ENCODE assay signal across 12 mouse cellular contexts in the genomic region with DNA sequence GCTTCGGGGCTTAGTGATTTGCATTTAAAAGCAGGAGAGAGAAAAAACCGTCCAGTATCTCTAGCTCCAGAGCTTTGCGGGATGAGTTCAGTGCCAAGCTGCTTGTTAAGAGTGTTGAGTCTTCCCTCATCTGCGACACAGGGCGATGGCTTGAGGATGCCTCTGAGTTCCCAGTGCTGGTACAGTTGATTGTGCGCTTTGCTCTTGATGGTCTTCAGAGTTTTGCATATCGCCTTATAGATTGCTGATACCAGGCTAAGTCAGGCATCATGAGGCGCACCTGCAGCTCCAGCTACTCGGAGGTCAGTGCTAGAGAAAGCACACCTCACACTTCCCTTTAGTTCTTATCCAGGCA. TPM values are rescaled to one million over a fixed set of nuclear protein-coding genes. Genes with fewer than 3 reads are reported as not detected.
DNase-seq lines count a peak whose midpoint lies in the region; ATAC-seq and TF ChIP-seq lines count a peak whose summit lies in the region.
"Had no signal": no experiment of that assay in that cellular context is flagged by ENCODE, and none has a peak within 500 bp of the region (broad histone marks: within the 10 kb centered on the region; RNA-seq: fewer than 3 reads in every experiment).

No protein-coding gene starts in this region.

- no peak overlapping the region for H3K27ac ChIP-seq in limb, embryonic 13.5 days
- no peak overlapping the region for H3K27ac ChIP-seq in limb, embryonic 10.5 days
- H3K27ac ChIP-seq in hindbrain, embryonic 10.5 days = no peak overlapping the region

- no peak overlapping the region for H3K9ac ChIP-seq in limb, embryonic 13.5 days

- peak; percentile 26 to 39 for DNase-seq in cerebellum, postnatal 14 days
- no peak for DNase-seq in cerebellum, adult 11-12 months
- DNase-seq in limb, embryonic 10.5 days (ENCODE audit: low spot score) = no peak
- DNase-seq in hindbrain, embryonic 10.5 days (ENCODE audit: low spot score) = no peak
- DNase-seq in thymus, postnatal 4 days = no peak
- no peak for DNase-seq in embryo, embryonic 9.5 days (ENCODE audit: extremely low spot score)
- DNase-seq: adrenal gland, postnatal 14 days; B cell, adult 2 months; heart, postnatal 4 days; right cerebral cortex, postnatal 14 days had no signal

- H3ac ChIP-seq in myocyte (ENCODE audit: control insufficient read depth, insufficient read length) = no peak overlapping the region

- no peaks in the 10 kb centered on the region for H3K36me3 ChIP-seq in limb, embryonic 13.5 days
- no peaks in the 10 kb centered on the region for H3K36me3 ChIP-seq in limb, embryonic 10.5 days
- no peaks in the 10 kb centered on the region for H3K36me3 ChIP-seq in hindbrain, embryonic 10.5 days
- no peaks in the 10 kb centered on the region for H3K36me3 ChIP-seq in myocyte (ENCODE audit: control insufficient read depth, insufficient read depth)

- 75% methylated on average over 9 of the region's 9 CpGs for WGBS in limb, embryonic 13.5 days
- 74% methylated on average over 9 of the region's 9 CpGs for WGBS in limb, embryonic 10.5 days
- WGBS in hindbrain, embryonic 10.5 days = 64% methylated on average over 9 of the region's 9 CpGs

- H3K4me3 ChIP-seq in limb, embryonic 13.5 days = peak overlapping the region; percentile 76; the same call in 1 of the 2 replicates
- H3K4me3 ChIP-seq in limb, embryonic 10.5 days = no peak overlapping the region
- peak overlapping the region; percentile 78; the same call in 1 of the 2 replicates for H3K4me3 ChIP-seq in hindbrain, embryonic 10.5 days
- no peak overlapping the region for H3K4me3 ChIP-seq in myocyte

- peaks cover 27% of the 10 kb centered on the region for H3K4me1 ChIP-seq in limb, embryonic 13.5 days
- peaks cover 24% of the 10 kb centered on the region for H3K4me1 ChIP-seq in limb, embryonic 10.5 days
- peaks cover 36% of the 10 kb centered on the region for H3K4me1 ChIP-seq in hindbrain, embryonic 10.5 days (replicated peaks)

- H3K9me3 ChIP-seq in limb, embryonic 13.5 days = no peaks in the 10 kb centered on the region
- H3K9me3 ChIP-seq in limb, embryonic 10.5 days (replicated peaks) = no peaks in the 10 kb centered on the region
- H3K9me3 ChIP-seq in hindbrain, embryonic 10.5 days = no peaks in the 10 kb centered on the region

- peak overlapping the region; percentile 100 for H3K4me2 ChIP-seq in limb, embryonic 13.5 days (replicated peaks)
- peak overlapping the region; percentile 52 for H3K4me2 ChIP-seq in myocyte (ENCODE audit: low read depth)

- H3K79me2 ChIP-seq in myocyte (ENCODE audit: control insufficient read depth, insufficient read depth) = no peaks in the 10 kb centered on the region

- peaks cover 32% of the 10 kb centered on the region for H3K27me3 ChIP-seq in limb, embryonic 13.5 days
- peaks cover 32% of the 10 kb centered on the region for H3K27me3 ChIP-seq in limb, embryonic 10.5 days (ENCODE audit: low read depth, poor library complexity, severe bottlenecking)
- H3K27me3 ChIP-seq in hindbrain, embryonic 10.5 days (ENCODE audit: insufficient read depth, poor library complexity, severe bottlenecking) = peaks cover 29% of the 10 kb centered on the region
- H3K27me3 ChIP-seq in myocyte (ENCODE audit: control insufficient read depth, insufficient read depth, insufficient read length) = no peaks in the 10 kb centered on the region

- ATAC-seq in limb, embryonic 13.5 days (ENCODE audit: low FRiP score, low read depth) = no peak

- TF ChIP-seq POLR2A in myocyte (IDR thresholded peaks at IDR 0.05; ENCODE audit: insufficient read length, low read depth) = no peak

TF ChIP-seq in myocyte, 11 proteins besides CTCF, POLR2A, EP300 and RAD21:
- no peak for TF ChIP-seq MYOG (IDR thresholded peaks at IDR 0.05; ENCODE audit: control insufficient read depth in 1 of 3, insufficient read depth in 1 of 3, insufficient read length in 2 of 3, low read depth in 2 of 3)
- TF ChIP-seq POLR2AphosphoS2 (IDR thresholded peaks at IDR 0.05; ENCODE audit: insufficient read length, low read depth) = no peak
- TF ChIP-seq TCF12 (IDR thresholded peaks at IDR 0.05; ENCODE audit: insufficient read depth, poor library complexity, severe bottlenecking) = no peak
- TF ChIP-seq CEBPB (IDR thresholded peaks at IDR 0.05; ENCODE audit: insufficient read depth, poor library complexity, severe bottlenecking) = no peak
- no peak for TF ChIP-seq MYOD1 (IDR thresholded peaks at IDR 0.05; ENCODE audit: control insufficient read depth in 1 of 3, insufficient read length in 2 of 3, low read depth in 2 of 3)

RNA-seq across cellular contexts. Expression of a gene that starts 3.3 kb away (rescaled TPM):
- 3.2 and 4.1 TPM in 2 replicates for polyA plus RNA-seq in limb, embryonic 13.5 days (2015; fragmentation: Nextera tagmentation; extraction: Ambion mirVana)
- polyA plus RNA-seq in limb, embryonic 10.5 days (2016; fragmentation: Nextera tagmentation; extraction: Ambion mirVana) = 1.5 and 1.6 TPM in 2 replicates
- polyA plus RNA-seq in hindbrain, embryonic 10.5 days (2016; fragmentation: Nextera tagmentation; extraction: Ambion mirVana) = 2.7 and 4.0 TPM in 2 replicates
- polyA plus RNA-seq in myocyte (2012; fragmentation: generic; extraction: Trizol) = 8.1 TPM

RNA-seq across cellular contexts. Expression of a gene that starts 57.5 kb away (rescaled TPM):
- polyA plus RNA-seq in limb, embryonic 13.5 days (2015; fragmentation: Nextera tagmentation; extraction: Ambion mirVana) = 38.3 and 38.5 TPM in 2 replicates
- polyA plus RNA-seq in limb, embryonic 10.5 days (2016; fragmentation: Nextera tagmentation; extraction: Ambion mirVana) = 29.7 and 31.4 TPM in 2 replicates
- polyA plus RNA-seq in hindbrain, embryonic 10.5 days (2016; fragmentation: Nextera tagmentation; extraction: Ambion mirVana) = 27.3 and 30.3 TPM in 2 replicates
- polyA plus RNA-seq in myocyte (2012; fragmentation: generic; extraction: Trizol) = 4.1 TPM

Comparison
In these comparisons a context has a peak if more than half of its experiments do, and no peak if none do; other contexts are left out.
1. DNase-seq: peak in cerebellum, postnatal 14 days (2 of 2); none in cerebellum, adult 11-12 months (single experiment), limb, embryonic 10.5 days (single experiment), hindbrain, embryonic 10.5 days (single experiment), thymus, postnatal 4 days (single experiment) and embryo, embryonic 9.5 days (single experiment).
2. H3K4me3 ChIP-seq: peak in limb, embryonic 13.5 days (single experiment) and hindbrain, embryonic 10.5 days (single experiment); none in limb, embryonic 10.5 days (single experiment) and myocyte (single experiment).